Mouse (Mus musculus): ENCODE results near the gene Iqsec1.
"Not testable (repeated sequence)": the region's sequence is repeated elsewhere in the genome, so short reads cannot be mapped to it uniquely, and the experiment has no call there.

Gene Iqsec1

DNA sequence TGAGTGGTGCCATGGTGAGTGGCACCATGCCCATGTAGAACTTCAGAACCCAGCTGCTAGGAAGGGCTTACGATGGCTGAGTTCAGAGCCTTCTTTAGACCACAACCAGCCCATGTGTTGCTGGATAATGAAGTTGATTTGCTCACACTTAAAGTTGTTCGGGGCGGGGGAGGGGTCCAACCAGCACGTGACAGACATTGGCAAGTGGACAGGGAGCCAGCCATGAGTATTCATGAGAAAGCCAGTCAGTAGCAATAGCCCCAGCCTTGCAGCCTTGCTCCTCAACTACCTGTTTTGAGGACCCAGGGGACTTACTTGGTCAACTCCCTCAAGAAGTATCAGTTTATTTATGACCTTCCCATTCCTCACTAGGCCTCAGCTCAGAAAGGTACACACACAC is 343.5 kb downstream of the Iqsec1 start:
- DNase-seq = no peak

DNA sequence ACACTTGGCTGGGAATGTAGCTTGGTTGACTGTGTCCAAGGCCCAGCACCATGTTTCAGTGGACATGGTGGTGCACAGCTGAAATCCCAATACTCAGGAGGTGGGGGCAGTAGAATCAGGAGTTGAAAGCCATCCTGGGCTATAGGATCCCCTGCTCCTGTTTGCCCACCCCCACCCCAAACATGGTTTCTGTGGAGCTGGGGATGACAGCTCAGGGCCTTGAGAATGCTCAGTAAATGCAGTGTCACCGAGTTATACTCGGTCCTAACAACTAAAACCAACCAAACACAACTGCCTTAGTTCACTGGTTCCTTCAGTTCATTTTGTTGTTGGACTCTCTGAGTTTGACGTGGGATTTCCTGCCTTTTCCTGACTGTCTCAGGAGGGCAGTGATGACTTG is 345.4 kb downstream of the Iqsec1 start:
- no peak for DNase-seq

DNA sequence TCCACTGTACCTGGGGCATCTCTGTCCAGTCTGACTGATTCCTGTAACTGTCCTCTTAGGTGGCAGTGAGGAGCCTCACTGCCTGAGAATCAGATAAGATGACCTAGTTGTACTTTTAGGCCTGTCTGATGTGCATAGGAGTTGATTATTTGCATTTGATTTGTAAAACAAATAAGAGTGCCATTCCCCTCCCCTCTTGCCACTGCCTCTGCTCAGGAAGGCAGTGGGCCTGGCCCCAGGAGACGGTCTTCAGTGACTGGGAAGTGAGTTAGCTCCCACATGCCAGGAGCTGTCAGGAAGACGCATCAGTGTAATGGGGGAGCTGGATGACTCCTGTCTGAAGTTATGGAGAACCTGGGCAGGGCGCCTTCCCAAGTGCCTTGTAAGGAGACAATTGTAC is 352.9 kb downstream of the Iqsec1 start:
- no peak for DNase-seq

GRCm38 (mm10) chr6:90635081-90635480 is 353.4 kb downstream of the Iqsec1 start:
- DNase-seq = no peak

GRCm38 (mm10) chr6:90632526-90632925 is 356.0 kb downstream of the Iqsec1 start:
- not testable (repeated sequence) for DNase-seq

DNA sequence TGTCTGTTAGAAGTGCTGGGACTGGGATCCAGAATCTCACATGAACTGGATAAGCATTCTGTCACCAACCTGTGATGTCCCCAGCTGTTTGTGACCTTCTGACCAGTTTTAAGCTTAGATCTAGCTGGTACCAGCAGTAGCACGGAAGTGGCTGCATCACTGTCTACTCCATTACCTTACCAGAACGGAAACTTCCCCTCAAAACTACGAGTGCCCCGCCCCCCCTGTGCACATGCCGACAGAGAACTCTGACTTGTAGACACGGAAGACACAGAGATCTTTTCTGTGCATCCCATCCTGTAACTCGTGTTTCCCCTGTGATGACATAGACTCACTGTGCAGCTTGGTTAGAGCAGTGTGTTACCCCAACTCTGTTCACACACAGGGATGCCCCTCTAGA is 358.1 kb downstream of the Iqsec1 start:
- DNase-seq = no peak

DNA sequence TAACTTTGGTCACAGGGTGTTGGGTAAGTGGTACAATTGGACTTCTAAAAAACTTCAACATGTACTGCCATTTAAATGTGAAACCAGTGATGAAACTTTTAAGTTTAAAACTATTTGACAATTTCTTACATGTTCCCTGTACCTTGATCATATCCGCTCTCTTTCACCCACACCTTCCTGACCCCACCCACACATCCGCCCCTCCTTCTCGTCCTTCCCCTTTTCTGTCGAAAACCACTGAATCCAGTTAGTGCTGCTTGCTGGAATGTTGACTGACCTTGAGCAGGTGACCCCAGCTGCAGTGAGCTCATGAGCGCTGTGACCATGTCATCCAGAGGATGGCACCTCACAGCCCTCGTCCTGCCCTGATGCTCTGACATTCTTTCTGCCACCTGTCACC is 359.0 kb downstream of the Iqsec1 start:
- DNase-seq = no peak

- DNase-seq = no peak
These were observed 360.9 kb downstream of the Iqsec1 start for GRCm38 (mm10) chr6:90627556-90627955.

- no peak for DNase-seq
These were observed 363.1 kb downstream of the Iqsec1 start for GRCm38 (mm10) chr6:90625207-90625994.

DNA sequence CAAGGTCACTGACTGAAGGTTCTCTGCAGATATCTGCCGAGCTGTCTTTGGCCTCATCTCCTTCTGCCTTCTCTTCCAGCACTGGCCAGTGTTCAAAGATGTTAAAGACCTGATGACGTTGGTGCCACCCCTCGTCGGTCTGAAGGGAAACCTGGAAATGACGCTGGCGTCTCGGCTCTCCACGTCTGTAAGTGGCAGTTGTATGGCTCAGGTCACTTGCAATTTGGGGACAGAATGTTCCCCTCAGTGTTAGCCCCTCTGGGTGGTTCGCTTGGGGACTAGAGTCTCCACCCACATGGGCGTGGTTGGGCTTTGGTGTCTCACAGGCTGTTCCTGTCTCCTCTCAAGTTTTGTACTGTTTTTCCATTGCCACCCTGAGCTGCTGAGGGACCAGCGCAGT is 363.8 kb downstream of the Iqsec1 start:
- DNase-seq = no peak

DNA sequence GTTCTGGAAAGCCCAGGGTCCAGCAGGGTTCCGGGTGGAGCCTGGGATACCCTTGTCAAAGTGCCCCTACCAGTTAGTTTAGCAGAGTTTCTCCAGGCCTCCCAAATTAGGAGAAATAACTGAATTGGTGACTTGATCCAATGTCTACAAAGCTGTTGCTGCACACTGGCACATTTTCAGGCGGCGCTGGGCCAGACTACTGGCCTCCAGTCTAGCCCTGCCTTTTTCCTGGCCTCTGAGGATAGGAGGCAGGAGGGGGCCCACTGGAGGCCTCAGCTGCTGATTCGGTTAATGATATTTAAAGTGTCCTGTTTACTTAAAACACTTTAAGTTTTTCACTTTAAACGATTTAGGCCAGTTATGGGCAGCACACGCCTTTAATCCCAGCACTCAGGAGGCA is 364.3 kb downstream of the Iqsec1 start:
- peak; percentile 34 for DNase-seq

GRCm38 (mm10) chr6:90623456-90623836 is 365.0 kb downstream of the Iqsec1 start:
- DNase-seq = no peak

DNA sequence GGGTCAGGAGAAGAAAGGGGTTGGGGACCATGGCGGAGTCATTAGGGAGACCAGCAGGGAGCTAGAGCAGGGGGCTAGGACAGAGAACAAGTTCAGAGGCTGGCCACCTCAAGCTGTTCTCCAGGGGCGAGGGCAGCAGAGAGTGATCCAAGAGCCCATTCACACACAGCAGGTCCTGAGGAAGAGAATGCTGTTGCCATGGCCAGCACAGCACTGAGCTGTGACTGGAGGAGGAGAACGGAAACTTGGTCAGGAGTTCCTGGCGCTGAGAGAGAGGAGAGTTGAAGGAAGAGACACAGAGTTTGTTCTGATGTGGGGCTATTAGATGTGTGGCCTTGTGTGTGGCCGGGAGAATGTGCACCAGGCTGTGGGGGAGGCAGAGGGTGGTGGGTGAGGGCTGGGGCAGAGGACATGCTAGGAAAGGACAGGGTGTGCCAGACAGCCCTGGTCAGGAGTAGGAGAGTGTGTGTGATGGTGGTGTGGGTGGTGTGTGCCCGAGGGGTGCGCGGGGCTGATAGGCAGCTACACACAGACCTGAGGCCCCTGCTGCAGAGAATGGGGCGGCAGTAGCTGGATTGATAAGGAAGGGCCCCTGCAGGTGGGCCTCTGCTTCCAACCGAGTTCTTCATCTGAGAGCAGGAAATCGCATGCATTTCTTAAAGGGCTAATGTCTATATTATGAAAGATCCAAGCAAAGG is 365.6 kb downstream of the Iqsec1 start:
- DNase-seq = no peak

GRCm38 (mm10) chr6:90621584-90621890 is 366.9 kb downstream of the Iqsec1 start:
- no peak for DNase-seq

DNA sequence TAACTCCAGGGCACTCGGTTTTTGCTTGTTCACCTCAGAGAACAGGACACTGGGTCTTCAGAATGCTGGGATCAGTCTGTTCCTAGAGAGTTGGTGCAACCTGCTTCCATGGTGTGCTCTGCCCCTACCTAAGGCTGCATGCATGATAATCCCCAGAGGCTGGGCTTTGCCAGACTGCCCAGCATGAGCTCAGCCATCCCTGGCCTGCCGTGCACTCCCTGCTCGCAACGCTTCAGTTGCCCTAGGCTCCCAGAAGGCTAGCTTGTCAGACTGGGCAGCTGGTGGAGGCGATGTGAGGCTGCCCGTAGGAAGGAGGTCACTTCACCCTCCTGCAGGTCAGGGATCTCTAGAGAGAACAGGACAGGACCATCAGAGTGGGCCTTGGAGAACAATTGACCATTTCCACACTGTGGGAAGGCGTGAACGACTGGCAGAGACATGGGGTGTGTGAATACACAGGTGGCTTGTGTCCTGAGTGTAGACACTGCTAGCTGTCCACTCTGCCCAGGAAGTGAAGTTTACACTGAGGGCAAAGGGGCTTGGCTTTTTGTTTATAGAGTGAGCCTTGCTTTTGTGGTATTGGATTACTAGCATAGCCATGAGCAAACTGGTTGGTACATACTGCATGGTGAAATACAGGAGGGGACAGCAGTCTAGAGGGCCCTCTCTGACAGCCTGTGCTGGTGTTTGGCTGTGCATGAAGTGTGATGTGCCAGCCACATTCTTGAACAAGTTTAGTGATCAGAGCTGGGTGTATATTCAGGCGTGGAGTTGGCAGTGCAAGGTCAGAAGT is 367.5 kb downstream of the Iqsec1 start:
- DNase-seq = peak; percentile 52

DNA sequence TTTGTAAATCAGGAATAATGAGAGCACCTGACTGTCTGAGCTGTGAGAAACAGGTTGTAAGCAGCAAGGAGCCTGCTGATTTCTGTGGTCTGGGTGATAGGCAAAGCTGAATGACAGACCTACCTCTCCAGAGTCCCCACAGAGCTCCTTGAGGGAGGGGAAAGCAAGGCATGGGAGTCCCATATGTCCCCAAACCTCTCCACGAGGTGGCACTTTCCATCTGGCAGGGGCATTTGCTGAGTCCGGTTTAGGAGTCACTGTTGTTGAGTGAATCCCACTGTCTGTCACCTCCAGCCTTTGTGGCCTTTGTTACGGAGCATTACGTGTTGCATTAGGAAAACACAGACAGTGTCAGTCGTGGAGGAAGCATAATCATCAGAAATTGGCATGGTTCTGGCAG is 368.5 kb downstream of the Iqsec1 start:
- no peak for DNase-seq

- DNase-seq = peak; percentile 78
These were observed 369.5 kb downstream of the Iqsec1 start for GRCm38 (mm10) chr6:90618821-90619636.

- no peak for DNase-seq
These were observed 370.2 kb downstream of the Iqsec1 start for GRCm38 (mm10) chr6:90618274-90618673.

GRCm38 (mm10) chr6:90616481-90616880 is 372.0 kb downstream of the Iqsec1 start:
- no peak for DNase-seq

DNA sequence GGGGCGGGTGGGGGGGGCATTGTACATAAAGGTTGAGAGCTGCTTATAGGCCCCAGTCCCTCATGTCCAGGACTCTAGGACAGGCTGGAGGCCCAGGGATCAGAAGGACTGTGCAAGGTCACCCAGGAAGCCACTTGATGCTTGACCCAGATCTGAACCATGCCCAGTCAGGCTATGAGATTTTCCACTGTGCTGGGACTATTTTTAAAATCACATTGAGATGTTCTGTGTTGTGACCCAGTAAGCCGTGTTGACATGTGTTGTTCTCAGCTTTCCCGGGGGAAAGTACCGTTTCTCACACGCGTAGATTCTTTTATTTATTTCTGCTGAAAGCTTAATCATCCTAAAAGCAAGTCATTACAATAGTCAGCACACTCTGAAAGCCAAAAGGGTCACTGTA is 372.5 kb downstream of the Iqsec1 start:
- no peak for DNase-seq

DNA sequence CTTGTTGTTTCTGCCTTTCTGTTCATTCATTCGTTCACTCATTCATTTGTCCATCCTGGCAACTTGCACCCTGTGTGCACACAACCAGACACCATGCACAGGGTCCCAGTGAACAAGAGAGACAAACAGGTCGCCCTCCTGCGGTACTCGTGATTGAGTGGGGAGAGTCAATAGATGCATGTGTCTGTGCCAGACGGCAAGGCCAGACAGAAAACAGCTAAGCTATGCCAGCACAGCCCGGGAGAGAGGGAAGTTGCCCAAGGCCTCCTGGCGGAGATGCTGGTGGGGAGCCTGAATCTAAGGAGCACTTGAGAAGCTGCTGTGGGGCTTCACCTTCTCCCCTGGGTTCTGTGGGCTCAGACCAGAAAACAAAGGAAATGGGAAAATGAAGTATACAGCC is 373.1 kb downstream of the Iqsec1 start:
- DNase-seq = no peak

GRCm38 (mm10) chr6:90613277-90613676 is 375.2 kb downstream of the Iqsec1 start:
- DNase-seq = no peak

DNA sequence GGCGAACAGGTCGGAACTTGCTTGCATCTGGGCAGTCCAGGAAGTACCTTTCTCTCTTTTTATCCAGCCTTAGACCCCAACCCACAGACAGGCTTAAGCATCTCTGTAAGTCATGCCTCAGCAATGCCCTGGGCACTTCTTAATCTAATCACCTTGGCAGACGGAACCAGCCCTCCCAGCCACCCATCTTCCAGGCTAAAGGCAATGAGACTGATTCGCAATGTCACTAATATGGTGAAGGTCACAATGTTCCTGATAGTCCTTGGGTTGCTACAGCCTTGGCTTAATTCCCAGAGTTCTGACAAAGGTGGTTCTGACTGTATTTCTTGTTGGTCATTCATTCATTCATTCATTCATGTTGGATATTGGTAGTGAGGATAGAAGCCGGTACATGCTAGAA is 378.2 kb downstream of the Iqsec1 start:
- no peak for DNase-seq
